Mouse (Mus musculus): ENCODE measurements at regions not wholly inside any gene's neighbourhood (a gene's known extent, or its start where the extent isn't known, plus 50 kb on each side); places are given as distances from the start of the nearest gene placed in this dataset.

GRCm38 (mm10) chr2:123023918-123024317 lies 258.9 kb downstream of the Sqor start:
- in situ Hi-C loops (cut with MboI, MseI): no loop called here

- in situ Hi-C loops (cut with MboI, MseI): no loop called here
Measured at GRCm38 (mm10) chr2:123024380-123024779, 259.3 kb downstream of the Sqor start.

GRCm38 (mm10) chr2:123024976-123025585 lies 260.0 kb downstream of the Sqor start:
- in situ Hi-C loops (cut with MboI, MseI): no loop called here

- in situ Hi-C loops (cut with MboI, MseI): no loop called here
Measured at GRCm38 (mm10) chr2:123047321-123047720, 282.3 kb downstream of the Sqor start.

- in situ Hi-C loops (cut with MboI, MseI): no loop called here
Measured at GRCm38 (mm10) chr2:123064648-123065047, 299.6 kb downstream of the Sqor start.

GRCm38 (mm10) chr2:123068809-123069208 lies 303.8 kb downstream of the Sqor start:
- in situ Hi-C loops (cut with MboI, MseI): no loop called here

GRCm38 (mm10) chr2:123072653-123073052 lies 307.6 kb downstream of the Sqor start:
- in situ Hi-C loops (cut with MboI, MseI): no loop called here

GRCm38 (mm10) chr2:123073476-123074085 lies 308.5 kb downstream of the Sqor start:
- in situ Hi-C loops (cut with MboI, MseI): no loop called here

GRCm38 (mm10) chr2:123092726-123093125 lies 327.7 kb downstream of the Sqor start:
- in situ Hi-C loops (cut with MboI, MseI): no loop called here

GRCm38 (mm10) chr2:123103530-123103929 lies 338.5 kb downstream of the Sqor start:
- in situ Hi-C loops (cut with MboI, MseI): no loop called here

GRCm38 (mm10) chr2:123131496-123131895 lies 366.5 kb downstream of the Sqor start:
- in situ Hi-C loops (cut with MboI, MseI): no loop called here

- in situ Hi-C loops (cut with MboI, MseI): no loop called here
Measured at GRCm38 (mm10) chr2:123153170-123153569, 388.1 kb downstream of the Sqor start.

GRCm38 (mm10) chr2:123165384-123165783 lies 400.3 kb downstream of the Sqor start:
- in situ Hi-C loops (cut with MboI, MseI): no loop called here

- in situ Hi-C loops (cut with MboI, MseI): no loop called here
Measured at GRCm38 (mm10) chr2:123170611-123171010, 405.6 kb downstream of the Sqor start.

- in situ Hi-C loops (cut with MboI, MseI): loop anchor here (5.0 kb wide), 1 partner anchor 55 kb away; no protein-coding TSS in a partner anchor
Measured at GRCm38 (mm10) chr2:123182208-123182607, 417.2 kb downstream of the Sqor start.

- in situ Hi-C loops (cut with MboI, MseI): no loop called here
Measured at GRCm38 (mm10) chr2:123190795-123191582, 426.0 kb downstream of the Sqor start.

- in situ Hi-C loops (cut with MboI, MseI): no loop called here
Measured at GRCm38 (mm10) chr2:123194533-123194932, 429.5 kb downstream of the Sqor start.

Data from regulatory T cell (primary cell).